Mouse (Mus musculus) A20 (cell line): ENCODE results near the gene Gstt2.

ENCODE experiments used
- DNase-seq: peaks from one replicate; pipeline ENCODE4 v3.0.0-alpha.2; 2011; ENCODE audit warnings: low read depth, low spot score

Gstt2 gene

GRCm38 (mm10) chr10:75837248-75837759, at the start of gene Gstt2:
Gstt2 (minus strand) TSS chr10:75837424.
- peak; percentile 96 for DNase-seq

- DNase-seq: no peak
Observed at GRCm38 (mm10) chr10:75884742-75885141, 47.5 kb upstream of the Gstt2 start.

- peak; percentile 84 for DNase-seq
Observed at GRCm38 (mm10) chr10:75883232-75883552, 46.0 kb upstream of the Gstt2 start.

GRCm38 (mm10) chr10:75882433-75883231, 45.4 kb upstream of the Gstt2 start:
- no peak for DNase-seq

- DNase-seq: no peak
Observed at GRCm38 (mm10) chr10:75881578-75882432, 44.6 kb upstream of the Gstt2 start.

- DNase-seq: no peak
Observed at GRCm38 (mm10) chr10:75880771-75881577, 43.8 kb upstream of the Gstt2 start.

GRCm38 (mm10) chr10:75880351-75880750, 43.1 kb upstream of the Gstt2 start:
- no peak for DNase-seq

GRCm38 (mm10) chr10:75878836-75879235, 41.6 kb upstream of the Gstt2 start:
- no peak for DNase-seq

GRCm38 (mm10) chr10:75873543-75874170, 36.4 kb upstream of the Gstt2 start:
- DNase-seq: no peak

- DNase-seq: no peak
Observed at GRCm38 (mm10) chr10:75872915-75873542, 35.8 kb upstream of the Gstt2 start.

GRCm38 (mm10) chr10:75872025-75872914, 35.0 kb upstream of the Gstt2 start:
- DNase-seq: no peak

- DNase-seq: no peak
Observed at GRCm38 (mm10) chr10:75861587-75861986, 24.4 kb upstream of the Gstt2 start.

GRCm38 (mm10) chr10:75860746-75861145, 23.5 kb upstream of the Gstt2 start:
- DNase-seq: no peak

GRCm38 (mm10) chr10:75859786-75860470, 22.7 kb upstream of the Gstt2 start, which contains the start of gene Mif:
Mif (minus strand) TSS chr10:75860240.
- peak; percentile 97 for DNase-seq

GRCm38 (mm10) chr10:75859107-75859746, 22.0 kb upstream of the Gstt2 start:
- DNase-seq: peak; percentile 67

- DNase-seq: peak; percentile 19
Observed at GRCm38 (mm10) chr10:75857598-75857997, 20.4 kb upstream of the Gstt2 start.

GRCm38 (mm10) chr10:75856976-75857375, 19.8 kb upstream of the Gstt2 start:
- DNase-seq: no peak

- peak; percentile 35 for DNase-seq
Observed at GRCm38 (mm10) chr10:75856155-75856907, 19.1 kb upstream of the Gstt2 start.
